ENCODE assay signal across 8 mouse cellular contexts in genomic region chr9:52167863-52168685, GRCm38 (mm10). TPM values are rescaled to one million over a fixed set of nuclear protein-coding genes. Genes with fewer than 3 reads are reported as not detected.
A peak's percentile ranks its signal among the peaks of the same experiment; 100 is the strongest.
DNase-seq lines count a peak whose midpoint lies in the region; ATAC-seq and TF ChIP-seq lines count a peak whose summit lies in the region.

Gene Zc3h12c (minus strand): TSS chr9:52168572.

- TF ChIP-seq CTCF in gastrocnemius, adult 2 months (IDR thresholded peaks at IDR 0.05), result no peak

- H3K9me3 ChIP-seq in hindbrain, embryonic 15.5 days, result no peaks in the 10 kb centered on the region

- peak; percentile 65 to 67 for DNase-seq in cerebellum, postnatal 36 days
- peak; percentile 84 for DNase-seq in gastrocnemius, adult 2 months
- DNase-seq in left cerebral cortex, adult 8-10 months (ENCODE audit: low spot score in 2 of 2), result peak; percentile 27 to 39
- peak; percentile 59 to 60 for DNase-seq in right cerebral cortex, postnatal 10 days (ENCODE audit: low spot score in 2 of 2)
- peak; percentile 62 for DNase-seq in urinary bladder, postnatal 4 days (ENCODE audit: low spot score in 2 of 2)

- intact Hi-C loops in gastrocnemius, adult 2 months (cut with DNase I), result loop anchor here (5.0 kb wide), 2 partner anchors 36 to 121 kb away; partner anchors contain the start of gene Rdx

- peaks cover 48% of the 10 kb centered on the region for H3K79me2 ChIP-seq in macrophage (ENCODE audit: inconsistent target)

- ATAC-seq in activated CD4-positive, CD25-positive, alpha-beta regulatory T cell, adult 4 months, result peak; percentile 21
- ATAC-seq in hindbrain, embryonic 15.5 days (ENCODE audit: low FRiP score, low read depth), result peak; percentile 85

- under 1% methylated on average over 94 of the region's 100 CpGs for WGBS in hindbrain, embryonic 15.5 days
- under 1% methylated on average over 85 of the region's 100 CpGs for WGBS in macrophage (ENCODE audit: missing documents)

- peak within 1 kb of the TSS; percentile 74 for H3K4me2 ChIP-seq in hindbrain, embryonic 15.5 days

- peak within 1 kb of the TSS; percentile 96 for H3K27ac ChIP-seq in gastrocnemius, adult 2 months
- H3K27ac ChIP-seq in hindbrain, embryonic 15.5 days (replicated peaks), result peak within 1 kb of the TSS; percentile 97
- H3K27ac ChIP-seq in macrophage, result peak within 1 kb of the TSS; percentile 43

- H3K36me3 ChIP-seq in hindbrain, embryonic 15.5 days, result no peaks in the 10 kb centered on the region
- H3K36me3 ChIP-seq in macrophage (ENCODE audit: inconsistent target), result no peaks in the 10 kb centered on the region

- no peaks in the 10 kb centered on the region for H3K27me3 ChIP-seq in hindbrain, embryonic 15.5 days

- H3K4me3 ChIP-seq in gastrocnemius, adult 2 months, result peak within 1 kb of the TSS; percentile 90
- H3K4me3 ChIP-seq in hindbrain, embryonic 15.5 days, result peak within 1 kb of the TSS; percentile 99
- peak within 1 kb of the TSS; percentile 65 for H3K4me3 ChIP-seq in macrophage (ENCODE audit: inconsistent target)

- H3K9ac ChIP-seq in hindbrain, embryonic 15.5 days, result peak within 1 kb of the TSS; percentile 95

- peaks cover 36% of the 10 kb centered on the region for H3K4me1 ChIP-seq in hindbrain, embryonic 15.5 days (replicated peaks)

RNA-seq across cellular contexts. Expression of gene Zc3h12c, which starts in this region (rescaled TPM):
- polyA plus RNA-seq in activated CD4-positive, CD25-positive, alpha-beta regulatory T cell, adult 4 months (2017; shearing (Covaris generic)), result 1 to 10 TPM; 1.5 to 1.8 TPM
- total RNA-seq in gastrocnemius, adult 2 months (2021), result 1 to 10 TPM; 7.8 to 9.8 TPM
- polyA plus RNA-seq in hindbrain, embryonic 15.5 days (2015; fragmentation: Nextera tagmentation; extraction: Ambion mirVana), result 4.5 and 6.3 TPM in 2 replicates
- total RNA-seq in left cerebral cortex, adult 8-10 months (2022), result 10 to 100 TPM; 12.1 to 13.6 (median 13.3) TPM
- 100 to 1,000 TPM in 11 of 26 experiments, 10 to 100 TPM in 15; 11.0 to 391 (median 76.0) TPM for total RNA-seq in macrophage (2018; cell fraction: chromatin; rRNA removed)
- 100 to 1,000 TPM in 7 of 26 experiments, 10 to 100 TPM in 14, 1 to 10 TPM in 5; 8.9 to 172 (median 26.5) TPM for total RNA-seq in macrophage (2018; cell fraction: cytosol; rRNA removed)
- total RNA-seq in macrophage (2018; cell fraction: nucleus; rRNA removed), result 100 to 1,000 TPM in 15 of 26 experiments, 10 to 100 TPM in 11; 20.7 to 445 (median 175) TPM
- 2.5 to 5.8 TPM (median 4.9 TPM) in 3 replicates for polyA plus RNA-seq in macrophage (2018)

Comparison
In these comparisons a context has a peak if more than half of its experiments do, and no peak if none do; other contexts are left out.
1. Peak in every context shown above with its lines: DNase-seq, ATAC-seq, H3K4me3 ChIP-seq and H3K27ac ChIP-seq.
2. DNase-seq: peak in every context shown above with its lines; median percentile 84 in gastrocnemius, adult 2 months; 66 in cerebellum, postnatal 36 days; 62 in urinary bladder, postnatal 4 days; 60 in right cerebral cortex, postnatal 10 days; 33 in left cerebral cortex, adult 8-10 months.
3. H3K27ac ChIP-seq: peak in every context shown above with its lines; median percentile 97 in hindbrain, embryonic 15.5 days; 96 in gastrocnemius, adult 2 months; 43 in macrophage.